Mouse (Mus musculus): ENCODE data around the gene Celsr3. TPM values are rescaled to one million over a fixed set of nuclear protein-coding genes. Genes with fewer than 3 reads are reported as not detected.
A peak's percentile ranks its signal among the peaks of the same experiment; 100 is the strongest.

Celsr3 gene
- polyA plus RNA-seq, 1 experiment from 2014 or later = 0.06 TPM

- peaks cover 51% of the 10 kb centered on the region for H3K27me3 ChIP-seq
- DNase-seq (ENCODE audit: low read depth, low spot score) = no peak
- POLR2A ChIA-PET = no interaction called here
- in situ Hi-C loops (cut with MboI; ENCODE audit: low pct_unique_long_range_greater_than_20kb) = no loop called here
- no peak for TF ChIP-seq CTCF (IDR thresholded peaks at IDR 0.05)
- ATAC-seq = no peak
- CTCF ChIA-PET = no interaction called here
Measured at GRCm38 (mm10) chr9:108824755-108825413, 1.2 kb upstream of the Celsr3 start.

GRCm38 (mm10) chr9:108826700-108827340 lies 700 bp downstream of the Celsr3 start:
- CTCF ChIA-PET = no interaction called here
- POLR2A ChIA-PET = interaction anchor here (1.3 kb wide), 1 partner anchor 25 kb away, joined by 3 read pairs; no protein-coding TSS in a partner anchor
- TF ChIP-seq CTCF (IDR thresholded peaks at IDR 0.05) = no peak
- ATAC-seq = no peak
- peaks cover 64% of the 10 kb centered on the region for H3K27me3 ChIP-seq
- in situ Hi-C loops (cut with MboI; ENCODE audit: low pct_unique_long_range_greater_than_20kb) = no loop called here
- no peak for DNase-seq (ENCODE audit: low read depth, low spot score)

DNA sequence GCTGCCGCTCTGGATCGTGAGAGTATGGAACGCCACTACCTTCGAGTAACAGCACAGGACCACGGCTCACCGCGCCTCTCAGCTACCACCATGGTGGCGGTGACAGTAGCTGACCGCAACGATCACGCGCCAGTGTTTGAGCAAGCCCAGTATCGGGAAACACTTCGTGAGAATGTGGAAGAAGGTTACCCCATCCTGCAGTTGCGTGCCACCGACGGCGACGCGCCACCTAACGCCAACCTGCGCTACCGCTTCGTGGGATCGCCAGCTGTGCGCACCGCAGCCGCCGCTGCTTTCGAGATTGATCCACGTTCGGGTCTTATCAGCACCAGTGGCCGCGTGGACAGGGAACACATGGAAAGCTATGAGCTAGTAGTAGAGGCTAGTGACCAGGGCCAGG lies 1.3 kb downstream of the Celsr3 start:
- no peak for DNase-seq (ENCODE audit: low read depth, low spot score)
- no peak for ATAC-seq
- in situ Hi-C loops (cut with MboI; ENCODE audit: low pct_unique_long_range_greater_than_20kb) = no loop called here
- peaks cover 68% of the 10 kb centered on the region for H3K27me3 ChIP-seq
- TF ChIP-seq CTCF (IDR thresholded peaks at IDR 0.05) = no peak
- CTCF ChIA-PET = no interaction called here
- POLR2A ChIA-PET = interaction anchor here (1.3 kb wide), 1 partner anchor 25 kb away, joined by 3 read pairs; no protein-coding TSS in a partner anchor

DNA sequence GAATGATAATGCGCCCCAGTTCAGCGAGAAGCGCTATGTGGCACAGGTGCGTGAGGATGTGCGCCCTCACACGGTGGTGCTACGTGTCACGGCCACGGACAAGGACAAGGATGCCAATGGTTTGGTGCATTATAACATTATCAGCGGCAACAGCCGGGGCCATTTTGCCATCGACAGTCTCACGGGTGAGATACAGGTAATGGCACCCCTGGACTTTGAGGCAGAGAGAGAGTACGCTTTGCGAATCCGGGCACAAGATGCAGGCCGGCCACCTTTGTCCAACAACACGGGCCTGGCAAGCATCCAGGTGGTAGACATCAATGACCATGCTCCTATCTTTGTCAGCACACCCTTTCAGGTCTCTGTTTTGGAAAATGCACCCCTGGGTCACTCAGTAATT lies 1.8 kb downstream of the Celsr3 start:
- CTCF ChIA-PET = no interaction called here
- DNase-seq (ENCODE audit: low read depth, low spot score) = no peak
- in situ Hi-C loops (cut with MboI; ENCODE audit: low pct_unique_long_range_greater_than_20kb) = no loop called here
- POLR2A ChIA-PET = no interaction called here
- TF ChIP-seq CTCF (IDR thresholded peaks at IDR 0.05) = no peak
- H3K27me3 ChIP-seq = peaks cover 72% of the 10 kb centered on the region
- ATAC-seq = no peak

GRCm38 (mm10) chr9:108831637-108832036 lies 5.5 kb downstream of the Celsr3 start:
- DNase-seq (ENCODE audit: low read depth, low spot score) (no peak), ATAC-seq (no peak)
- CTCF ChIA-PET = no interaction called here
- TF ChIP-seq CTCF (IDR thresholded peaks at IDR 0.05) = no peak
- POLR2A ChIA-PET = no interaction called here
- in situ Hi-C loops (cut with MboI; ENCODE audit: low pct_unique_long_range_greater_than_20kb) = no loop called here
- peaks cover 60% of the 10 kb centered on the region for H3K27me3 ChIP-seq

DNA sequence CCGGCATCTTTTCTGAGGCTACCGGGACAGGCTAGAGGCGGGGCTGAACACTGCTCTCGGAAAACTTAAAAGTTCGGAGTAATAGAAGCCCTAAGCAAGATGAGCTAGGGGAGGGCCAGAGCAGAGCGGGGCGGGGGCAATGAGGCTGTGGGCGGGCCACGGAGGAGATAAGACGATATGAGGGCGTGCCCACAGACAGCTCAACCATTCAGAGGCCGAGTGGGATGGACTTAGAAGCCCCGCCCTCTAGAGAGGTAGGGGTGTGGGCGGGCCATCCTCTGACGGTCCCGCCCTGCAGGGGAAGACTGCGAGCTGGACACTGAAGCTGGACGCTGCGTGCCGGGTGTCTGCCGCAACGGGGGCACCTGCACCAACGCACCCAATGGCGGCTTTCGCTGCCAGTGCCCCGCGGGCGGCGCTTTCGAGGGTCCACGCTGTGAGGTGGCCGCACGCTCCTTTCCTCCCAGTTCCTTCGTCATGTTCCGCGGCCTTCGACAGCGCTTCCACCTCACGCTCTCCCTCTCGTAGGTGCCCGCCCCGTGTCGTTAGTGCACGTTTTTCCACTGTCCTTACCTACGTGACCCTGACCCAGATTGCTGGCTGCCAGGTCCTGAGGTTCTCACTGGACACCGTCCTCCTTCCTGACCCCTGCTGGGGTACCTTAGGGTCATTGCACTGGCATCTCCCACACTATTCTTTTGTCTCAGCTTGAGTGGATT lies 6.4 kb downstream of the Celsr3 start:
- peak; percentile 58 for DNase-seq (ENCODE audit: low read depth, low spot score)
- peaks cover 58% of the 10 kb centered on the region for H3K27me3 ChIP-seq
- POLR2A ChIA-PET = no interaction called here
- peak; percentile 94 for ATAC-seq
- CTCF ChIA-PET = interaction anchor here (0.9 to 1.2 kb wide), 2 partner anchors 24 to 61 kb away, joined by 3 read pairs; no protein-coding TSS in a partner anchor
- in situ Hi-C loops (cut with MboI; ENCODE audit: low pct_unique_long_range_greater_than_20kb) = no loop called here
- TF ChIP-seq CTCF (IDR thresholded peaks at IDR 0.05) = no peak

DNA sequence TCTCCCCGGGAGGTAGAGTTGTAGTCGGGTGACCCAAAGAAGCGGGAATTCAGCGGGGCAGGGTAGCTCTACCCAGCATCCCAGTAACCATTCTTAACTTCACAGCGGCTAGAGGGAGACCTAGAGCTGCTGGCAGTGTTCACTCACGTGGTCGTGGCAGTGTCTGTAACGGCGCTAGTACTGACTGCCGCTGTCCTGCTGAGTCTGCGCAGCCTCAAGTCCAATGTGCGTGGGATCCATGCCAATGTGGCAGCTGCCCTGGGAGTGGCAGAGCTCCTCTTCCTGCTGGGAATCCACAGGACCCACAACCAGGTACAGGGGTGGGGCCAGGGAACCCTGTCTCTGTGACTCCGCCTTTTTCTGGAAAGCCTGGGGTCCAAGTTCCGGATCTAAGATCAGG lies 16.9 kb downstream of the Celsr3 start:
- no peak for ATAC-seq
- in situ Hi-C loops (cut with MboI; ENCODE audit: low pct_unique_long_range_greater_than_20kb) = no loop called here
- TF ChIP-seq CTCF (IDR thresholded peaks at IDR 0.05) = no peak
- no peak for DNase-seq (ENCODE audit: low read depth, low spot score)
- ChIA-PET CTCF (no interaction called here), POLR2A (interaction anchor here (0.6 kb wide), 1 partner anchor 103 kb away, joined by 4 read pairs; no protein-coding TSS in a partner anchor)
- H3K27me3 ChIP-seq = peaks cover 32% of the 10 kb centered on the region

DNA sequence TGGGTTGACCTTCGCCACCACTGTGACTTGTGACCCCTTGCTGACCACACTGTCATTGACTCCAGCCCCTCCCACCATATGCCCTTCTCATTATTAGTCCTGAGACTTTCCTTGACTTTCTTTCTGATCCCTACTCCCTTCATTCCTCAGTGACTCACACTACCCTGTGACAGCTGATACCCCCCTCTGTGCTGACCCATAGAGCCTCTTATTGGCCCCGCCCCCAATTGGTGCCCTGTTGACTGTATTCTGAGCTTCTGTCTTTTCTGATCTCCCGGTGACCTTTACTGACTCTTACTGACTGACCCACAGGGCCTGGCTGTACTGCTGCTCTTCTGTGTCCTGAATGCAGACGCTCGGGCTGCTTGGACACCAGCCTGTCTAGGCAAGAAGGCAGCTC lies 19.3 kb downstream of the Celsr3 start:
- H3K27me3 ChIP-seq = peaks cover 25% of the 10 kb centered on the region
- no peak for DNase-seq (ENCODE audit: low read depth, low spot score)
- ATAC-seq = no peak
- TF ChIP-seq CTCF (IDR thresholded peaks at IDR 0.05) = no peak
- ChIA-PET POLR2A (no interaction called here), CTCF (no interaction called here)
- in situ Hi-C loops (cut with MboI; ENCODE audit: low pct_unique_long_range_greater_than_20kb) = no loop called here

DNA sequence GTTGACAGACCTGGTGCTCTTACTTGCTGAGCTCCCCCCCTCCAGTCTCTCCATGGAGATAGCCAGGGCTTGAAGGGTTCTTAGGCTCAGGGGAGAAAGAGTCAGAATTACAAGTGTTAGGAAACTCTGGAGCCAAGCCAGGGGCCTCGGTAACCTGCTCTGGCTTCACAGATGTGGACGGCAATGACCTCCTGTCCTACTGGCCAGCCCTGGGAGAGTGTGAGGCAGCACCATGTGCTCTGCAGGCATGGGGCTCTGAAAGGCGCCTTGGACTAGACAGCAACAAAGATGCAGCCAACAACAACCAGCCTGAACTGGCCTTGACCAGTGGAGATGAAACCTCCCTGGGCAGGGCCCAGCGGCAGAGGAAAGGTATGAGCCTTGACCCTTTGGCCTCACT lies 21.3 kb downstream of the Celsr3 start:
- peaks cover 8% of the 10 kb centered on the region for H3K27me3 ChIP-seq
- in situ Hi-C loops (cut with MboI; ENCODE audit: low pct_unique_long_range_greater_than_20kb) = no loop called here
- DNase-seq (ENCODE audit: low read depth, low spot score) (no peak), ATAC-seq (no peak)
- no peak for TF ChIP-seq CTCF (IDR thresholded peaks at IDR 0.05)
- CTCF ChIA-PET = interaction anchor here (1.3 kb wide), 1 partner anchor 82 kb away, joined by 3 read pairs; no protein-coding TSS in a partner anchor
- POLR2A ChIA-PET = no interaction called here

- POLR2A ChIA-PET = interaction anchor here (0.5 kb wide), 1 partner anchor 70 kb away, joined by 4 read pairs; no protein-coding TSS in a partner anchor
- DNase-seq (ENCODE audit: low read depth, low spot score) (no peak), ATAC-seq (no peak)
Measured at GRCm38 (mm10) chr9:108848419-108848818, 22.3 kb downstream of the Celsr3 start.

DNA sequence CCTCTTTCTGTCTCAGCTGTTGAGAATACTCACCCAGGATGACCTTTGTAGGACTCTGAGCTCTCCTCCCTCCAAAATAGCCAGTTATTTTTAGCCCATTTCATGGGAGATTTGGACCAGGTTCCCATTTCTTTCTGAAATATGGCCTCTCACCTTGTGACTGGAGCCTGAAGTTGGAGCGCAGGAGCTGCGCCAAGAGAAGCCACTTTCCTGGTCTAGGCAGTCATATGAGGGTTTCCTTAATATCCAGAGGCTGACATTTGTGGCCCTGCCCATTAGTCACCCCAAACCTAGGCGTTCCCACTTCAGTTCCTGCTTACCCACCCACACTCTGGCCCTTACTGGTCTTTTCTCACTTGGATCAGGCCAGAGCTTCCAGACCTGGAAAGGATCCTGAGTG lies 26.9 kb downstream of the Celsr3 start, which contains the start of gene Slc26a6:
Gene Slc26a6, plus strand, starts transcription at position 308 of the 400 bp plus-strand sequence.
- no peak for DNase-seq (ENCODE audit: low read depth, low spot score)
- H3K27me3 ChIP-seq = no peaks in the 10 kb centered on the region
- CTCF ChIA-PET = no interaction called here
- ATAC-seq = no peak
- POLR2A ChIA-PET = interaction anchor here (0.7 to 0.8 kb wide), 2 partner anchors 66 to 70 kb away, joined by 4 to 6 read pairs; no protein-coding TSS in a partner anchor
- TF ChIP-seq CTCF (IDR thresholded peaks at IDR 0.05) = no peak
- in situ Hi-C loops (cut with MboI; ENCODE audit: low pct_unique_long_range_greater_than_20kb) = no loop called here

More at GRCm38 (mm10) chr9:108848419-108848818, 22.3 kb downstream of the Celsr3 start:
- in situ Hi-C loops (cut with MboI; ENCODE audit: low pct_unique_long_range_greater_than_20kb) = no loop called here
- no peaks in the 10 kb centered on the region for H3K27me3 ChIP-seq
- CTCF ChIA-PET = no interaction called here
- no peak for TF ChIP-seq CTCF (IDR thresholded peaks at IDR 0.05)
